Mouse (Mus musculus): Measurements from ENCODE around the gene Akr1c18.

GRCm38 (mm10) chr13:4129100-4129499 is 21.4 kb downstream of the Akr1c18 start:
- TF ChIP-seq POLR2A (IDR thresholded peaks at IDR 0.05; ENCODE audit: low read depth, low read length) (no peak), CTCF (conservative IDR thresholded peaks at IDR 0.05; ENCODE audit: insufficient read depth, insufficient read length, low read depth, low read length) (no peak)

Measured in kidney, adult 2 months (tissue).